Mouse (Mus musculus): ENCODE measurements around the gene Pgs1. TPM values are rescaled to one million over a fixed set of nuclear protein-coding genes. Genes with fewer than 3 reads are reported as not detected.

Gene Pgs1
- total RNA-seq, 2 experiments from 2014 or later = 17.8 to 20.0 TPM

- intact Hi-C loops (cut with DNase I) = no loop called here
- no peak for DNase-seq
Observed at GRCm38 (mm10) chr11:118031134-118031533, 45.0 kb downstream of the Pgs1 start.

- intact Hi-C loops (cut with DNase I) = no loop called here
- no peak for DNase-seq
Observed at GRCm38 (mm10) chr11:118034395-118034794, 48.3 kb downstream of the Pgs1 start.

DNA sequence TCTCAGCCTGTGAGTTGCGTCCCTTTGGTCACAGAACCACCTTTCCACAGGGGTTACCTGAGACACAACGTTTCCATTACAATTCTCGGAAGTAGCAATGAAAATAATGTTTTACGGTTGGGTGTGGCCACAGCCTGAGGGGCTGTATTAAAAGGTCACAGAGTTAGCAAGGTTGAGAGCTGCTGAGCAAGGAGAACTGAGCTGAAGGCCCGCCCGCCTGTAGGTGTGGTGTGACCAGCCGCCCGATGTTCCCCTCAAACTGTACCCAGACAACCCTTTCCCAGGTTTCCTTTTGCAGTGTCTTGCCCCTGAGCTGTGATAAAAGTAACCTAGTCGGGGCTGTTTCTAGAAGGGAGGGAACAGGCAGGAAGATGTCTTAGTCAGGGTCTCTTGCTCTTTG is 49.0 kb downstream of the Pgs1 start:
- no peak for DNase-seq
- intact Hi-C loops (cut with DNase I) = no loop called here

DNA sequence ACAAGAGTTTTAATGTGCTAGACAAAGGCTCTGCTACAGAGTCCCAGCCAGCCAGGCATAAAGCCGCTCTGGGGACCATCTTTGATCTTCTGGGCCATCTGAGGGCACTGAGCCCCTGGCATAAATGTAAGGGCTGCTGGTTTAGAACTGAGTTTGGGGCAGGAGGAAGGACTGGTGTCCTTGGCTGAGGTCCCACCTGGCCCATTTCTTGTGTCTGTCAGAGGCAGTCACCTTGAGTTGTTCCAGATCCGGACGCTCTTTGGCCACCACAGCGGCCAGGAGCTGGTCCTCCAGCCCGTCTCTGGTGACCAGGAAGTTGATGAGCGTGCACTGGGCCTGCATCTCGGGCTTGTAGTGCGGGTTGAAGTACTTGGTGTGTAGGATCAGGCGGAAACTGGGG is 56.7 kb downstream of the Pgs1 start:
- no peak for DNase-seq
- intact Hi-C loops (cut with DNase I) = no loop called here

GRCm38 (mm10) chr11:118043293-118043907 is 57.3 kb downstream of the Pgs1 start:
- intact Hi-C loops (cut with DNase I) = no loop called here
- DNase-seq = peak; percentile 35 to 41

- intact Hi-C loops (cut with DNase I) = loop anchor here (10.0 kb wide), 1 partner anchor 535 kb away; no protein-coding TSS in a partner anchor
- no peak for DNase-seq
Observed at GRCm38 (mm10) chr11:118049641-118050040, 63.5 kb downstream of the Pgs1 start.

DNA sequence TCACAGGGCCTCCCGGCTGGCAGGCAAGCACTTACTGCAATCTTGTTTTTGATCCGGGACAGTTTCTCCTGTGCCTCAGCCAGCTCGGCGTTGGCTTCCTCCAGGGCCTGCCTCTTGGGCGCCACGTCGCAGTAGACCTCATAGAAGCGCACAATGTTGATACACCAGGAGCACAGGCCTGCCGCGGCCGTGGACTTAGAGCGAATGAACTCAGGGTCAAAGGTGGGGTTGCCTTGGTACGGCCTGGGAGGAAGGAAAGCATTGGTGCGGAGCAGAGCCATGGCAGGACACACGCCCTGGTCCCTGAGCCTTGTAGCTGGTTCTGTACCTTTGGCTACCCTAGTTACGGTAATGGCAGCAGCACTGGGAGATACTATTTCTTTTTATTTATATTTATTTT is 64.1 kb downstream of the Pgs1 start:
- no peak for DNase-seq
- intact Hi-C loops (cut with DNase I) = loop anchor here (10.0 kb wide), 1 partner anchor 535 kb away; no protein-coding TSS in a partner anchor

- DNase-seq = no peak
- intact Hi-C loops (cut with DNase I) = loop anchor here (10.0 kb wide), 1 partner anchor 544 kb away; no protein-coding TSS in a partner anchor
Observed at GRCm38 (mm10) chr11:118058367-118058766, 72.3 kb downstream of the Pgs1 start.

- no peak for DNase-seq
- intact Hi-C loops (cut with DNase I) = loop anchor here (10.0 kb wide), 1 partner anchor 544 kb away; no protein-coding TSS in a partner anchor
Observed at GRCm38 (mm10) chr11:118058872-118059271, 72.8 kb downstream of the Pgs1 start.

DNA sequence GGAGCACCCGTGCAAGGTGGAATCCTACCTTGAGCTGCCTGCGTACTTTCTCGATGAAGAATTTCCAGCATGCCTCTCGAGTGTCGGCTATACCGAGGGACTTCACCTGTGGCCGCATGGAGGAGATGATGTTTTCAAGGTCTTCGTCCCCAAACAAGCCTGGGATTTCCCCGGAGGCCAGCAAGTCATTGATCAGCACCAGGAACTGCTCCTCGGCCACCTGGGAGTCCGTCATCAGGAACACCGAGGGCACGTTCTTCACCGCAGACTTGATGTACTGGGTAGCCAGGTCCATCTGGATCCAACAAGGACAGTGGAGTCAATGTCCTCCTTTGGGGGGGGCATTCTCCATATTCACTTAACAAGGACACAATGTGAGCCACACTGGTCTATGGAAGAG is 73.9 kb downstream of the Pgs1 start:
- intact Hi-C loops (cut with DNase I) = no loop called here
- DNase-seq = no peak

GRCm38 (mm10) chr11:118067588-118067987 is 81.5 kb downstream of the Pgs1 start:
- intact Hi-C loops (cut with DNase I) = no loop called here
- DNase-seq = no peak

GRCm38 (mm10) chr11:118068812-118069332 is 82.8 kb downstream of the Pgs1 start:
- intact Hi-C loops (cut with DNase I) = no loop called here
- DNase-seq = no peak

GRCm38 (mm10) chr11:118071227-118071912 is 85.3 kb downstream of the Pgs1 start:
- no peak for DNase-seq
- intact Hi-C loops (cut with DNase I) = no loop called here

Small RNA genes within 50 kb of the gene (microRNA-seq; reads per million reads assigned to microRNA genes)
- gene Mir6933 (ENCODE audit: borderline number of aligned reads in 2 of 2) = 0 to 0.67 reads per million in 2 experiments

Other genes with a start within 250 kb of the Pgs1 start
- gene Tmc8, start 204.2 kb upstream of the Pgs1 start, total RNA-seq (2021) = 1 to 10 TPM; 4.0 to 4.1 TPM
- gene Tmc6, start 204.1 kb upstream of the Pgs1 start, total RNA-seq (2021) = 10 to 100 TPM; 11.2 to 18.4 TPM
- gene 6030468B19Rik, start 188.6 kb upstream of the Pgs1 start, total RNA-seq (2021) = not detected
- gene Gm20708, start 176.6 kb upstream of the Pgs1 start, total RNA-seq (2021) = 1 to 10 TPM in 1 of 2 experiments, not detected in 1; 1.1 TPM
- gene Syngr2, start 176.6 kb upstream of the Pgs1 start, total RNA-seq (2021) = 100 to 1,000 TPM; 109 to 119 TPM
- gene Afmid, start 160.4 kb upstream of the Pgs1 start, total RNA-seq (2021) = 1 to 10 TPM; 3.1 TPM
- 1 to 10 TPM; 2.0 to 3.0 TPM for gene Tk1, start 160.2 kb upstream of the Pgs1 start, total RNA-seq (2021)
- 1 to 10 TPM in 1 of 2 experiments, under 1 TPM in 1; 0.80 to 1.1 TPM for gene Birc5, start 137.0 kb upstream of the Pgs1 start, total RNA-seq (2021)
- gene Tmem235, start 125.5 kb upstream of the Pgs1 start, total RNA-seq (2021) = not detected
- 1 to 10 TPM; 6.9 to 8.2 TPM for gene Tha1, start 112.8 kb upstream of the Pgs1 start, total RNA-seq (2021)
- 1 to 10 TPM; 3.4 to 3.8 TPM for gene Socs3, start 16.2 kb upstream of the Pgs1 start, total RNA-seq (2021)
- gene Dnah17, start 144.3 kb downstream of the Pgs1 start, total RNA-seq (2021) = under 1 TPM; 0.06 to 0.14 TPM